Mouse (Mus musculus) ES-Bruce4 (cell line): Measurements from ENCODE around the gene Pdzd4.

ENCODE experiments used
- CTCF ChIP-seq: IDR thresholded peaks from one replicate; pipeline ENCODE4 v1.8.1; 2011; ENCODE audit warnings: low read depth, low read length
- EP300 ChIP-seq: IDR thresholded peaks from 2 replicates; pipeline ENCODE4 v1.6.1; 2011; ENCODE audit warnings: low read depth, low read length; ENCODE audit not compliant: insufficient read depth

DNA sequence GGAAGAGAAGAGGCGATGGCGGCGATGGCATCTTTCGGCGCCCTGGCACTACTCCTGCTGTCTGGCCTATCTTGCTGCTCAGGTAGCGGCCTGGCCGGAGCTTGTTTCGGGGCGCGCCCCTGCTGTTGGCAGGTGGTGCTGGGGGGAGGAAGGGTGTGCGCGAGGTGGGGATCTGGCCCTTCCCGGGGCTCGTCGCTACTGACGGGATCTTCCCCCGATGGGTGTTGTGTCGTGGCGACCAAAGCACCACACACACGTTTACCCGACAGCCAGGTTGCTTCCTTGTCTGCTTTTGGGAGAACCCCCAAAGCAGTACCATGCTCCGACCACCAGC, 37.6 kb downstream of the Pdzd4 start:
- TF ChIP-seq EP300 (no peak), CTCF (no peak)
